Mouse (Mus musculus) forebrain, embryonic 13.5 days (tissue): Measurements from ENCODE around the gene Rsg1. TPM values are rescaled to one million over a fixed set of nuclear protein-coding genes. Genes with fewer than 3 reads are reported as not detected.

ENCODE experiments used
- ATAC-seq: fragments of 200-750 bp; cut with Nextera tagmentation; 2 replicates; pipeline ENCODE4 v1.8.0; 2017
- H3K27ac ChIP-seq: fragments of 300-500 bp; sonication (generic); 2 replicates; pipeline ENCODE4 v1.5.1; 2015; ENCODE audit warnings: inconsistent platforms, mild to moderate bottlenecking, moderate library complexity
- H3K27me3 ChIP-seq: fragments of 300-500 bp; sonication (generic); 2 replicates; pipeline ENCODE4 v1.6.1; 2015; ENCODE audit warnings: mild to moderate bottlenecking, inconsistent platforms
- H3K36me3 ChIP-seq: fragments of 300-500 bp; sonication (generic); 2 replicates; pipeline ENCODE4 v1.6.1; 2015; ENCODE audit warnings: mild to moderate bottlenecking, inconsistent platforms; ENCODE audit not compliant: poor library complexity, severe bottlenecking
- H3K4me1 ChIP-seq: fragments of 300-500 bp; sonication (generic); 2 replicates; pipeline ENCODE4 v1.6.1; 2015; ENCODE audit warnings: inconsistent platforms
- H3K4me2 ChIP-seq: fragments of 300-500 bp; sonication (generic); 2 replicates; pipeline ENCODE4 v1.6.1; 2015; ENCODE audit warnings: inconsistent platforms, mild to moderate bottlenecking, moderate library complexity
- H3K4me3 ChIP-seq: fragments of 300-500 bp; sonication (generic); 2 replicates; pipeline ENCODE4 v1.5.1; 2015; ENCODE audit warnings: mild to moderate bottlenecking, inconsistent platforms
- H3K9ac ChIP-seq: fragments of 300-500 bp; sonication (generic); 2 replicates; pipeline ENCODE4 v1.6.1; 2015; ENCODE audit warnings: mild to moderate bottlenecking, inconsistent platforms
- H3K9me3 ChIP-seq: fragments of 300-500 bp; sonication (generic); replicated peaks from 2 replicates; pipeline ENCODE4 v1.6.1; 2016; ENCODE audit warnings: inconsistent platforms
- WGBS: fragments of 180-500 bp; shearing (Covaris S2); methylation state at CpG from one replicate; pipeline ENCODE4 v1.1.7; 2015; 5-methylcytosine and 5-hydroxymethylcytosine counted together
- polyA plus RNA-seq: library from polyadenylated mRNA; unstranded; fragments of >200 nt; fragmentation: Nextera tagmentation; extraction: Ambion mirVana; gene quantifications from 2 replicates; pipeline ENCODE4 v1.2.1, GENCODE M21; 2015

The Rsg1 gene
- polyA plus RNA-seq, 1 experiment from 2014 or later: 6.1 TPM

DNA sequence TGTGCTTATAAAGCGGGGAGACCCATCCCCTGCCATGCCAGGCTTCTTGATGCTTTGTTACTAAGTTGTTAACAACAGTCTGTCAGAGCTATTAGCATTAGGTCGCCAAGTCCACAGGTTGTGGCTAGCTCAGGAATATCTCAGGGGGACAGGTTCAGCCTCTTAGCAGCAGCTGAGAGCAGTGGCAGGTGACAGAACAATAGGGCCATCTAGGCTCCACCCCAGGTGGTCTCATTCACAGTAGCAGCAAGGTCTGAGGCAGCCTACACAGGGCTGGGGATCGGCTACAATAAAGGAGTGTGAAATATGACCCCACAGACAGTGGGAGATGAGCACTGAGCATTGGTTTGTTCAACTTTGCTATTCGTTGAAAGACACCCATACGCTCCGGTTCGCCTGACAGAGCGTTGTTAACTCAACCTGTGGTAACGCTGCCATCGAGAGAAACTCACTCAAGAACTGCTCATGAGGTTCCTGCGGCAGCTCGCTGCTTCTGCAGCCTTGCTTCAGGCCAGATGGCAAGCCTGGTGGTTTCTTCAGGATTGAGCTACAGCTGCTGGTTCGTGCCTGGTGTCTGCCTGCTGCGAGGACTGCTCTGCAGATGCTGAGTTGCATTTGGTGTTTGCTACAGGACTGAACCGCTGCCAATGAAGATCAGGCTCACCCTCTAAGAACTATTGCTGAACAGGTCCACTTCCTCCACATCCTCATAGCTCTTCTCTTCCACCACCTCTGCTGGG is 56.6 kb downstream of the Rsg1 start:
- 54% methylated on average over 15 of the region's 15 CpGs for WGBS
- no peak overlapping the region for H3K9ac ChIP-seq
- peaks cover 4% of the 10 kb centered on the region; the same call in 1 of the 2 replicates for H3K9me3 ChIP-seq
- no peak overlapping the region for H3K4me2 ChIP-seq
- no peak for ATAC-seq
- H3K27ac ChIP-seq: no peak overlapping the region
- H3K4me3 ChIP-seq: no peak overlapping the region
- no peaks in the 10 kb centered on the region for H3K36me3 ChIP-seq
- H3K4me1 ChIP-seq: peaks cover 10% of the 10 kb centered on the region
- H3K27me3 ChIP-seq: 0 out of 2 replicates have a peak, but pooled peaks cover 10% of the 10 kb centered on the region

DNA sequence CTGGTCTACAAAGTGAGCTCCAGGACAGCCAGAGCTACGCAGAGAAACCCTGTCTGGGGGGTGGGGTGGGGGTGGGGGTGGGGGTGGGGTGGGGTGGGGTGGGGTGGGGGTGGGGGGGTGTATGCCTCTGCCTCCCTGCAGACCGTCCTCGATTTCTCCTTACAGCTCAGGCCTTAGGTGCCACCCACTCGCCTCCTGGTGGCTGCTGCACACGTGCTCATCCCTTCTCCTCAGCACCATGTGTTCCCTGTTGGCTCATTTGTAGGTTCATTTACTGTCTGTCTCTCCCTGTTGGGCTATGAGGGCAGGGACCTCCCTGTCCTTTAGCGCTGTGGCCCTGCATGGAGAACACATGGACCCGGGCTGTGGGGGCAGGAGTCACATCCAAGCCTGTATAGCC is 57.5 kb downstream of the Rsg1 start:
- Histone ChIP-seq H3K27me3 (0 out of 2 replicates have a peak, but pooled peaks cover 10% of the 10 kb centered on the region), H3K27ac (no peak overlapping the region), H3K4me3 (no peak overlapping the region), H3K4me1 (peaks cover 10% of the 10 kb centered on the region), H3K9ac (no peak overlapping the region), H3K9me3 (peaks cover under 1% of the 10 kb centered on the region; the same call in 1 of the 2 replicates), H3K4me2 (no peak overlapping the region), H3K36me3 (no peaks in the 10 kb centered on the region)
- WGBS: 91% methylated on average over 6 of the region's 7 CpGs
- ATAC-seq: no peak

DNA sequence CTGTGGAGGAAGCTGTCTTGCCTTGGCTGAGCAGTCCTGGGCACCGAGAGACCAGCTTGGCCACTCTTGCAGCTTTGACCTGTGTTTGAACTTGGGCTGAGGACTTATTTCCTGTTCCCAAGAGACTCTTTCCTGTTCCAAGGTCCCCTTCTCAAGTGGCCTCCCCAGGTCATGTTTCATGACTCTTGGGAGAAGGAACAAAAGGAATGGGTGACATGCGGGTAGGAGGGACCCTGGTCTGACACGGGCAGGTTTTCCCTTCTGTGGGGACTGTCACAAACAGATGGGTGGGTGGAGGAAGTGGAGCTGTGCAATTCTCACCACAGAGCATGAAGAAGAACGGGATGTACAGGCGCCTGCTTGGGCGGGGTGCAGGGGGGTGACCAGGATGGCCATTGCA is 58.0 kb downstream of the Rsg1 start:
- Histone ChIP-seq H3K36me3 (no peaks in the 10 kb centered on the region), H3K4me3 (no peak overlapping the region), H3K9me3 (no peaks in the 10 kb centered on the region), H3K4me2 (no peak overlapping the region), H3K27me3 (0 out of 2 replicates have a peak, but pooled peaks cover 10% of the 10 kb centered on the region), H3K4me1 (peaks cover 10% of the 10 kb centered on the region), H3K27ac (no peak overlapping the region), H3K9ac (no peak overlapping the region)
- ATAC-seq: no peak
- 88% methylated on average over 6 of the region's 6 CpGs for WGBS

DNA sequence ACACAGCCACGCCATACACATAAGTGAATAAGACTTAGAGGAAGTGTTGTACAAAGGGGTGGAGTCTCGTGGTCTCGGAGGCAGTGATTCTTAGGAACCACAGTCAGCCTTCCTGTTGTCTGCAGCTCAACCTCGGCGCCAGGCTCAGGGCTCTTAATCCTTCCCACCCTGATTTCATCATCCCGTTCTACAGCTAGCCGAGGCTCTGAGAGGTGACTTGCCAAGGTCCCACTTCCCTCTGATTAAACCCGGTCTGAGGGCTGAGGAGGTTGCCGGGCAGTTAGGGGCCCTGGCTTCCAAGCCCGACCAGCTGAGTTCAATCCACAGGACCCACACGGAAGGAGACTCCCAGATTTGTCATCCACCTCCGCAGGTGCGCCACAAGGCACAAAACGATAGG is 59.1 kb downstream of the Rsg1 start:
- 0 out of 2 replicates have a peak, but pooled peaks cover 10% of the 10 kb centered on the region for H3K27me3 ChIP-seq
- H3K4me2 ChIP-seq: peak overlapping the region; percentile 41
- peak; percentile 20; the same call in 1 of the 2 replicates for ATAC-seq
- WGBS: 15% methylated on average over 14 of the region's 14 CpGs
- H3K4me3 ChIP-seq: no peak overlapping the region
- peaks cover 10% of the 10 kb centered on the region for H3K4me1 ChIP-seq
- no peak overlapping the region for H3K9ac ChIP-seq
- H3K27ac ChIP-seq: no peak overlapping the region
- no peaks in the 10 kb centered on the region for H3K36me3 ChIP-seq
- H3K9me3 ChIP-seq: no peaks in the 10 kb centered on the region

GRCm38 (mm10) chr4:141273296-141273695 is 59.5 kb downstream of the Rsg1 start:
- Histone ChIP-seq H3K4me3 (no peak overlapping the region), H3K4me2 (peak overlapping the region; percentile 41), H3K4me1 (peaks cover 10% of the 10 kb centered on the region), H3K36me3 (no peaks in the 10 kb centered on the region), H3K27ac (no peak overlapping the region), H3K9me3 (no peaks in the 10 kb centered on the region), H3K27me3 (0 out of 2 replicates have a peak, but pooled peaks cover 10% of the 10 kb centered on the region), H3K9ac (no peak overlapping the region)
- ATAC-seq: peak; percentile 87
- WGBS: 19% methylated on average over 12 of the region's 12 CpGs

GRCm38 (mm10) chr4:141274485-141275341 is 61.0 kb downstream of the Rsg1 start:
- 0 out of 2 replicates have a peak, but pooled peaks cover 10% of the 10 kb centered on the region for H3K27me3 ChIP-seq
- H3K4me2 ChIP-seq: peak overlapping the region; percentile 36
- H3K4me3 ChIP-seq: no peak overlapping the region
- H3K27ac ChIP-seq: no peak overlapping the region
- H3K9ac ChIP-seq: 0 out of 2 replicates have a peak overlapping the region, but pooled peaks have one; percentile 2
- 42% methylated on average over 23 of the region's 23 CpGs for WGBS
- ATAC-seq: peak; percentile 54; the same call in 1 of the 2 replicates
- no peaks in the 10 kb centered on the region for H3K9me3 ChIP-seq
- H3K4me1 ChIP-seq: peaks cover 14% of the 10 kb centered on the region
- no peaks in the 10 kb centered on the region for H3K36me3 ChIP-seq

Other genes with a start within 250 kb of the Rsg1 start
- gene Atp13a2, start 227.1 kb upstream of the Rsg1 start, polyA plus RNA-seq: 76.9 and 85.9 TPM in 2 replicates
- 253 and 270 TPM in 2 replicates for gene Mfap2, start 203.5 kb upstream of the Rsg1 start, polyA plus RNA-seq
- 7.4 and 7.7 TPM in 2 replicates for gene Crocc, start 153.4 kb upstream of the Rsg1 start, polyA plus RNA-seq
- 44.9 and 48.0 TPM in 2 replicates for gene Necap2, start 135.6 kb upstream of the Rsg1 start, polyA plus RNA-seq
- gene Spata21, start 125.6 kb upstream of the Rsg1 start, polyA plus RNA-seq: 0.20 and 0.30 TPM in 2 replicates
- 29.3 and 33.5 TPM in 2 replicates for gene Szrd1, start 74.2 kb upstream of the Rsg1 start, polyA plus RNA-seq
- gene Fbxo42, start 66.0 kb upstream of the Rsg1 start, polyA plus RNA-seq: 19.7 and 20.0 TPM in 2 replicates
- gene Arhgef19, start 25.5 kb downstream of the Rsg1 start, polyA plus RNA-seq: 0.96 and 1.2 TPM in 2 replicates
- gene Epha2, start 87.3 kb downstream of the Rsg1 start, polyA plus RNA-seq: 1.0 and 1.3 TPM in 2 replicates
- 3.3 and 3.8 TPM in 2 replicates for gene Fam131c, start 154.3 kb downstream of the Rsg1 start, polyA plus RNA-seq
- gene Clcnka, start 184.8 kb downstream of the Rsg1 start, polyA plus RNA-seq: 0.10 TPM in 1 of 2 replicates, not detected in the other
- gene Clcnkb, start 202.1 kb downstream of the Rsg1 start, polyA plus RNA-seq: not detected in 2 replicates
- gene Hspb7, start 206.8 kb downstream of the Rsg1 start, polyA plus RNA-seq: not detected in 2 replicates
- gene Srarp, start 222.1 kb downstream of the Rsg1 start, polyA plus RNA-seq: not detected in 2 replicates
- gene Zbtb17, start 230.7 kb downstream of the Rsg1 start, polyA plus RNA-seq: 60.9 and 63.7 TPM in 2 replicates